Mouse (Mus musculus): ENCODE measurements around the gene Mpp5. TPM values are rescaled to one million over a fixed set of nuclear protein-coding genes. Genes with fewer than 3 reads are reported as not detected.

Mpp5 gene
- 28.7 and 29.6 TPM in 2 replicates for polyA plus RNA-seq (2016; fragmentation: Nextera tagmentation; extraction: Ambion mirVana)

GRCm38 (mm10) chr12:78748557-78749377 is at the start of gene Mpp5:
Mpp5 (plus strand) TSS chr12:78748907.
- H3K27me3 ChIP-seq (replicated peaks; ENCODE audit: low read depth, poor library complexity, severe bottlenecking), result peaks cover 8% of the 10 kb centered on the region
- H3K9me3 ChIP-seq, result no peaks in the 10 kb centered on the region
- WGBS, result under 1% methylated on average over 98 of the region's 98 CpGs
- peak within 1 kb of the TSS; percentile 92 for H3K4me3 ChIP-seq
- H3K4me1 ChIP-seq, result peaks cover 16% of the 10 kb centered on the region
- no peaks in the 10 kb centered on the region for H3K36me3 ChIP-seq (replicated peaks)
- DNase-seq (ENCODE audit: low spot score), result peak; percentile 98
- H3K27ac ChIP-seq (replicated peaks), result peak within 1 kb of the TSS; percentile 96

GRCm38 (mm10) chr12:78717783-78718182 is 30.9 kb upstream of the Mpp5 start:
- Histone ChIP-seq H3K4me3 (no peak overlapping the region), H3K27me3 (replicated peaks; ENCODE audit: low read depth, poor library complexity, severe bottlenecking) (no peaks in the 10 kb centered on the region), H3K9me3 (no peaks in the 10 kb centered on the region), H3K27ac (replicated peaks) (no peak overlapping the region), H3K36me3 (replicated peaks) (no peaks in the 10 kb centered on the region), H3K4me1 (no peaks in the 10 kb centered on the region)
- 82% methylated on average over 2 of the region's 2 CpGs for WGBS
- DNase-seq (ENCODE audit: low spot score), result no peak

GRCm38 (mm10) chr12:78727723-78728122 is 21.0 kb upstream of the Mpp5 start:
- Histone ChIP-seq H3K4me3 (no peak overlapping the region), H3K27me3 (replicated peaks; ENCODE audit: low read depth, poor library complexity, severe bottlenecking) (no peaks in the 10 kb centered on the region), H3K4me1 (no peaks in the 10 kb centered on the region), H3K9me3 (no peaks in the 10 kb centered on the region), H3K36me3 (replicated peaks) (no peaks in the 10 kb centered on the region), H3K27ac (replicated peaks) (no peak overlapping the region)
- DNase-seq (ENCODE audit: low spot score), result no peak
- 63% methylated on average over 4 of the region's 4 CpGs for WGBS

GRCm38 (mm10) chr12:78739633-78740032 is 9.1 kb upstream of the Mpp5 start:
- Histone ChIP-seq H3K4me1 (no peaks in the 10 kb centered on the region), H3K9me3 (no peaks in the 10 kb centered on the region), H3K36me3 (replicated peaks) (no peaks in the 10 kb centered on the region), H3K27me3 (replicated peaks; ENCODE audit: low read depth, poor library complexity, severe bottlenecking) (no peaks in the 10 kb centered on the region), H3K4me3 (no peak overlapping the region), H3K27ac (replicated peaks) (no peak overlapping the region)
- WGBS, result 68% methylated on average over 2 of the region's 2 CpGs
- no peak for DNase-seq (ENCODE audit: low spot score)

GRCm38 (mm10) chr12:78740289-78740688 is 8.4 kb upstream of the Mpp5 start:
- H3K4me3 ChIP-seq, result no peak overlapping the region
- H3K9me3 ChIP-seq, result no peaks in the 10 kb centered on the region
- no peaks in the 10 kb centered on the region for H3K27me3 ChIP-seq (replicated peaks; ENCODE audit: low read depth, poor library complexity, severe bottlenecking)
- H3K4me1 ChIP-seq, result no peaks in the 10 kb centered on the region
- 97% methylated on average over 2 of the region's 2 CpGs for WGBS
- no peaks in the 10 kb centered on the region for H3K36me3 ChIP-seq (replicated peaks)
- no peak overlapping the region for H3K27ac ChIP-seq (replicated peaks)
- DNase-seq (ENCODE audit: low spot score), result no peak

- H3K9me3 ChIP-seq, result no peaks in the 10 kb centered on the region
- WGBS, result 80% methylated on average over 6 of the region's 6 CpGs
- no peak overlapping the region for H3K27ac ChIP-seq (replicated peaks)
- no peak for DNase-seq (ENCODE audit: low spot score)
- H3K4me1 ChIP-seq, result peaks cover 16% of the 10 kb centered on the region
- peaks cover 8% of the 10 kb centered on the region for H3K27me3 ChIP-seq (replicated peaks; ENCODE audit: low read depth, poor library complexity, severe bottlenecking)
- H3K4me3 ChIP-seq, result no peak overlapping the region
- no peaks in the 10 kb centered on the region for H3K36me3 ChIP-seq (replicated peaks)
These were observed 2.5 kb upstream of the Mpp5 start for GRCm38 (mm10) chr12:78746226-78746625.

GRCm38 (mm10) chr12:78747406-78747805 is 1.3 kb upstream of the Mpp5 start:
- Histone ChIP-seq H3K4me3 (no peak overlapping the region), H3K4me1 (peaks cover 16% of the 10 kb centered on the region), H3K27ac (replicated peaks) (no peak overlapping the region), H3K36me3 (replicated peaks) (no peaks in the 10 kb centered on the region), H3K27me3 (replicated peaks; ENCODE audit: low read depth, poor library complexity, severe bottlenecking) (peaks cover 8% of the 10 kb centered on the region), H3K9me3 (no peaks in the 10 kb centered on the region)
- DNase-seq (ENCODE audit: low spot score), result no peak
- WGBS, result 47% methylated on average over 1 of the region's 1 CpGs

- Histone ChIP-seq H3K9me3 (no peaks in the 10 kb centered on the region), H3K27me3 (replicated peaks; ENCODE audit: low read depth, poor library complexity, severe bottlenecking) (peaks cover 8% of the 10 kb centered on the region), H3K4me3 (peak overlapping the region; percentile 92), H3K4me1 (peaks cover 16% of the 10 kb centered on the region), H3K27ac (replicated peaks) (peak overlapping the region; percentile 96), H3K36me3 (replicated peaks) (no peaks in the 10 kb centered on the region)
- WGBS, result under 1% methylated on average over 10 of the region's 10 CpGs
- DNase-seq (ENCODE audit: low spot score), result no peak
These were observed 594 bp upstream of the Mpp5 start for GRCm38 (mm10) chr12:78748113-78748512.

- Histone ChIP-seq H3K9me3 (no peaks in the 10 kb centered on the region), H3K27ac (replicated peaks) (peak overlapping the region; percentile 96), H3K27me3 (replicated peaks; ENCODE audit: low read depth, poor library complexity, severe bottlenecking) (peaks cover 8% of the 10 kb centered on the region), H3K36me3 (replicated peaks) (no peaks in the 10 kb centered on the region), H3K4me1 (peaks cover 16% of the 10 kb centered on the region), H3K4me3 (peak overlapping the region; percentile 92)
- under 1% methylated on average over 25 of the region's 25 CpGs for WGBS
- DNase-seq (ENCODE audit: low spot score), result no peak
These were observed 683 bp downstream of the Mpp5 start for GRCm38 (mm10) chr12:78749378-78749801.

- no peaks in the 10 kb centered on the region for H3K27me3 ChIP-seq (replicated peaks; ENCODE audit: low read depth, poor library complexity, severe bottlenecking)
- H3K4me3 ChIP-seq, result no peak overlapping the region
- no peaks in the 10 kb centered on the region for H3K4me1 ChIP-seq
- H3K9me3 ChIP-seq, result no peaks in the 10 kb centered on the region
- H3K36me3 ChIP-seq (replicated peaks), result no peaks in the 10 kb centered on the region
- DNase-seq (ENCODE audit: low spot score), result no peak
- H3K27ac ChIP-seq (replicated peaks), result no peak overlapping the region
These were observed 13.3 kb downstream of the Mpp5 start for GRCm38 (mm10) chr12:78761979-78762378.

- no peaks in the 10 kb centered on the region for H3K4me1 ChIP-seq
- no peaks in the 10 kb centered on the region for H3K9me3 ChIP-seq
- DNase-seq (ENCODE audit: low spot score), result no peak
- H3K4me3 ChIP-seq, result no peak overlapping the region
- H3K27ac ChIP-seq (replicated peaks), result no peak overlapping the region
- WGBS, result 85% methylated on average over 6 of the region's 6 CpGs
- H3K27me3 ChIP-seq (replicated peaks; ENCODE audit: low read depth, poor library complexity, severe bottlenecking), result no peaks in the 10 kb centered on the region
- H3K36me3 ChIP-seq (replicated peaks), result peaks cover 2% of the 10 kb centered on the region; the same call in 1 of the 2 replicates
These were observed 20.5 kb downstream of the Mpp5 start for GRCm38 (mm10) chr12:78769031-78769713.

- H3K9me3 ChIP-seq, result no peaks in the 10 kb centered on the region
- H3K4me3 ChIP-seq, result no peak overlapping the region
- H3K27ac ChIP-seq (replicated peaks), result no peak overlapping the region
- DNase-seq (ENCODE audit: low spot score), result no peak
- 84% methylated on average over 2 of the region's 2 CpGs for WGBS
- H3K27me3 ChIP-seq (replicated peaks; ENCODE audit: low read depth, poor library complexity, severe bottlenecking), result no peaks in the 10 kb centered on the region
- peaks cover 6% of the 10 kb centered on the region; the same call in 1 of the 2 replicates for H3K36me3 ChIP-seq (replicated peaks)
- peaks cover 10% of the 10 kb centered on the region for H3K4me1 ChIP-seq
These were observed 24.5 kb downstream of the Mpp5 start for GRCm38 (mm10) chr12:78773211-78773610.

GRCm38 (mm10) chr12:78777916-78778315 is 29.2 kb downstream of the Mpp5 start:
- Histone ChIP-seq H3K9me3 (no peaks in the 10 kb centered on the region), H3K27ac (replicated peaks) (no peak overlapping the region), H3K4me3 (no peak overlapping the region), H3K27me3 (replicated peaks; ENCODE audit: low read depth, poor library complexity, severe bottlenecking) (no peaks in the 10 kb centered on the region), H3K36me3 (replicated peaks) (peaks cover 6% of the 10 kb centered on the region; the same call in 1 of the 2 replicates), H3K4me1 (peaks cover 18% of the 10 kb centered on the region)
- DNase-seq (ENCODE audit: low spot score), result no peak
- WGBS, result 15% methylated on average over 2 of the region's 2 CpGs

Measured in embryonic facial prominence, embryonic 10.5 days (tissue).